9 mouse cellular contexts compared by ENCODE assay signal in the genomic region with DNA sequence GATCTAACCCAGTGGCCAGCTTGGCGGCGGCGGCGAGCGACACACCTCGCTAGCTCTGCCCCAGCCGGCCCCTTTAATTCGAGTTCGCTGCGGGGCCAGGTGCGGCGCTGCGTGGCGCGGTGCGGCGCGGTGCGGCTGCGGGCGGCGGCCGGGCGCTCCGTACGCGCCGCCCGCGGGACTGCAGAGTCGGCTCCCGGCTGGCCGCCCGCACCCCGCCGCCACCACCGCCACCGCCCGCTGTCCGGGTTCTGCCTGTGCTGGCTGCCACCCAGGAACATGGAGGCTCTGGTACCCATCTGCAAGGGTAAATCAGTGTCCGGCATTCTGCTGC. TPM values are rescaled to one million over a fixed set of nuclear protein-coding genes. Genes with fewer than 3 reads are reported as not detected.
A peak's percentile ranks its signal among the peaks of the same experiment; 100 is the strongest.
DNase-seq lines count a peak whose midpoint lies in the region; ATAC-seq and TF ChIP-seq lines count a peak whose summit lies in the region.
"Had no signal": no experiment of that assay in that cellular context is flagged by ENCODE, and none has a peak within 500 bp of the region (broad histone marks: within the 10 kb centered on the region; RNA-seq: fewer than 3 reads in every experiment).

No protein-coding gene starts in this region.

- no peak for TF ChIP-seq POLR2A in CH12.LX (IDR thresholded peaks at IDR 0.05; ENCODE audit: low read depth, low read length)

- H3K9me3 ChIP-seq in heart, embryonic 12.5 days (replicated peaks): no peaks in the 10 kb centered on the region
- peaks cover 3% of the 10 kb centered on the region for H3K9me3 ChIP-seq in CH12.LX (replicated peaks; ENCODE audit: low read length)
- no peaks in the 10 kb centered on the region for H3K9me3 ChIP-seq in hindbrain, embryonic 10.5 days
- H3K9me3 ChIP-seq in liver, embryonic 12.5 days (replicated peaks): no peaks in the 10 kb centered on the region

- intact Hi-C loops in heart, postnatal 36 days (cut with DNase I): no loop called here

- no peaks in the 10 kb centered on the region for H3K79me2 ChIP-seq in CH12.LX (replicated peaks; ENCODE audit: control insufficient read depth, extremely low read depth, insufficient read depth, poor library complexity, severe bottlenecking)

- peak overlapping the region; percentile 99 for H3K4me2 ChIP-seq in heart, embryonic 12.5 days
- peak overlapping the region; percentile 27 for H3K4me2 ChIP-seq in CH12.LX (ENCODE audit: insufficient read depth, low read depth, poor library complexity, severe bottlenecking)
- peak overlapping the region; percentile 50 for H3K4me2 ChIP-seq in liver, embryonic 12.5 days

- dilution Hi-C loops in CH12.LX (cut with MboI; ENCODE audit: extremely low pct_ligation_motif_present, extremely low pct_unique_long_range_greater_than_20kb, low sequenced_read_pairs): no loop called here

- TF ChIP-seq CTCF in CH12.LX (conservative IDR thresholded peaks at IDR 0.05 in 1 of 2, IDR thresholded peaks at IDR 0.05 in 1 of 2; ENCODE audit: low read depth in 2 of 2, low read length in 2 of 2): no peak

- ATAC-seq in heart, embryonic 12.5 days (ENCODE audit: insufficient number of reproducible peaks, low FRiP score): peak; percentile 26; the same call in 1 of the 2 replicates
- ATAC-seq in liver, embryonic 12.5 days: no peak

- peak overlapping the region; percentile 63 for H3K4me3 ChIP-seq in heart, embryonic 12.5 days
- no peak overlapping the region for H3K4me3 ChIP-seq in CH12.LX (replicated peaks in 1 of 3; ENCODE audit: low read depth in 2 of 3, low read length in 2 of 3, poor library complexity in 1 of 3)
- peak overlapping the region; percentile 61 for H3K4me3 ChIP-seq in hindbrain, embryonic 10.5 days
- peak overlapping the region; percentile 37 for H3K4me3 ChIP-seq in liver, embryonic 12.5 days

- in situ Hi-C loops in CH12.LX (cut with MboI; ENCODE audit: low pct_ligation_motif_present, low pct_unique_long_range_greater_than_20kb, low sequenced_read_pairs): no loop called here

- H3K36me3 ChIP-seq in heart, embryonic 12.5 days: no peaks in the 10 kb centered on the region
- no peaks in the 10 kb centered on the region for H3K36me3 ChIP-seq in CH12.LX (replicated peaks in 1 of 2; ENCODE audit: control insufficient read depth in 1 of 2, insufficient read depth in 1 of 2, low read length in 1 of 2)
- H3K36me3 ChIP-seq in hindbrain, embryonic 10.5 days: no peaks in the 10 kb centered on the region
- H3K36me3 ChIP-seq in liver, embryonic 12.5 days: no peaks in the 10 kb centered on the region

- no peak for TF ChIP-seq RAD21 in CH12.LX (IDR thresholded peaks at IDR 0.05; ENCODE audit: low read depth, low read length)

- peaks cover 91% of the 10 kb centered on the region for H3K27me3 ChIP-seq in heart, embryonic 12.5 days (replicated peaks)
- no peaks in the 10 kb centered on the region for H3K27me3 ChIP-seq in CH12.LX (replicated peaks)
- H3K27me3 ChIP-seq in hindbrain, embryonic 10.5 days (ENCODE audit: insufficient read depth, poor library complexity, severe bottlenecking): peaks cover 54% of the 10 kb centered on the region
- H3K27me3 ChIP-seq in liver, embryonic 12.5 days (replicated peaks): peaks cover 72% of the 10 kb centered on the region

- TF ChIP-seq EP300 in CH12.LX (IDR thresholded peaks at IDR 0.05; ENCODE audit: low read length): no peak

- no peak overlapping the region for H3K27ac ChIP-seq in heart, embryonic 12.5 days (ENCODE audit: poor library complexity, severe bottlenecking)
- no peak overlapping the region for H3K27ac ChIP-seq in CH12.LX (ENCODE audit: insufficient read depth, low read depth)
- peak overlapping the region; percentile 56 for H3K27ac ChIP-seq in hindbrain, embryonic 10.5 days
- no peak overlapping the region for H3K27ac ChIP-seq in liver, embryonic 12.5 days

- H3K4me1 ChIP-seq in heart, embryonic 12.5 days (replicated peaks): peaks cover 17% of the 10 kb centered on the region
- peaks cover 6 to 29% of the 10 kb centered on the region in 2 experiments for H3K4me1 ChIP-seq in CH12.LX (ENCODE audit: control insufficient read depth in 1 of 2, insufficient read depth in 2 of 2)
- peaks cover 25% of the 10 kb centered on the region for H3K4me1 ChIP-seq in hindbrain, embryonic 10.5 days (replicated peaks)
- H3K4me1 ChIP-seq in liver, embryonic 12.5 days: peaks cover 7% of the 10 kb centered on the region; the same call in 1 of the 2 replicates

- DNase-seq in heart, postnatal 36 days: no peak
- DNase-seq in CH12.LX (ENCODE audit: extremely low read depth) (no peak), MN1 (ENCODE audit: low spot score) (no peak)
- peak; percentile 89 for DNase-seq in cerebellum, adult 9-11 months
- DNase-seq in hindbrain, embryonic 10.5 days (ENCODE audit: low spot score): no peak
- no peak for DNase-seq in c-Kit-positive CD71-positive TER-119-positive erythroid progenitor cells, embryonic 14.5 days (ENCODE audit: low spot score)

- WGBS in heart, embryonic 12.5 days: 1% methylated on average over 24 of the region's 41 CpGs
- WGBS in hindbrain, embryonic 10.5 days: under 1% methylated on average over 41 of the region's 41 CpGs
- WGBS in liver, embryonic 12.5 days (ENCODE audit: insufficient replicate concordance): 5% methylated on average over 20 of the region's 41 CpGs

- peak overlapping the region; percentile 62 for H3K9ac ChIP-seq in heart, embryonic 12.5 days
- no peak overlapping the region for H3K9ac ChIP-seq in CH12.LX (ENCODE audit: insufficient read depth, low read depth)
- H3K9ac ChIP-seq in liver, embryonic 12.5 days: no peak overlapping the region

TF ChIP-seq in CH12.LX, 34 proteins besides CTCF, POLR2A, EP300 and RAD21:
- TF ChIP-seq E2F4 (IDR thresholded peaks at IDR 0.05; ENCODE audit: insufficient replicate concordance, low read depth, low read length) (no peak), ELF1 (IDR thresholded peaks at IDR 0.05; ENCODE audit: low read depth, low read length) (no peak), ZC3H11A (IDR thresholded peaks at IDR 0.05; ENCODE audit: low read depth, low read length) (no peak), USF2 (conservative IDR thresholded peaks at IDR 0.05; ENCODE audit: low read depth, low read length) (no peak), MAZ (IDR thresholded peaks at IDR 0.05; ENCODE audit: low read depth, low read length) (no peak), SIN3A (IDR thresholded peaks at IDR 0.05; ENCODE audit: low read length) (no peak), NELFE (IDR thresholded peaks at IDR 0.05; ENCODE audit: low read depth, low read length) (no peak), USF1 (IDR thresholded peaks at IDR 0.05; ENCODE audit: low read depth, low read length) (no peak), RCOR1 (conservative IDR thresholded peaks at IDR 0.05; ENCODE audit: low read depth, low read length) (no peak), IRF4 (IDR thresholded peaks at IDR 0.05; ENCODE audit: low read depth, low read length) (no peak), POLR2AphosphoS2 (IDR thresholded peaks at IDR 0.05; ENCODE audit: low read depth, low read length) (no peak), MEF2A (IDR thresholded peaks at IDR 0.05; ENCODE audit: borderline replicate concordance, low read depth, low read length) (no peak), ZKSCAN1 (IDR thresholded peaks at IDR 0.05; ENCODE audit: borderline replicate concordance, low read depth, low read length) (no peak), HCFC1 (IDR thresholded peaks at IDR 0.05; ENCODE audit: low read depth, low read length) (no peak), ETS1 (conservative IDR thresholded peaks at IDR 0.05; ENCODE audit: low read depth, low read length) (no peak)

RNA-seq across cellular contexts. Expression of a gene that starts 0.5 kb away (rescaled TPM):
- 0.03 TPM in 1 of 2 replicates, not detected in the other for polyA plus RNA-seq in heart, embryonic 12.5 days (2016; fragmentation: Nextera tagmentation; extraction: Ambion mirVana)
- 1 to 10 TPM; 1.6 to 1.8 TPM for total RNA-seq in heart, postnatal 36 days (2021)
- total RNA-seq in CH12.LX (2012; rRNA removed) (not detected in 2 replicates), CH12.LX (2014; rRNA removed) (not detected in 2 replicates)
- not detected in 2 replicates for polyA plus RNA-seq in CH12.LX (2012; ENCODE audit: insufficient read length, low read depth)
- 0.07 and 0.09 TPM in 2 replicates for polyA plus RNA-seq in hindbrain, embryonic 10.5 days (2016; fragmentation: Nextera tagmentation; extraction: Ambion mirVana)
- 0.05 TPM in 1 of 2 replicates, not detected in the other for polyA plus RNA-seq in liver, embryonic 12.5 days (2016; fragmentation: Nextera tagmentation; extraction: Ambion mirVana)
- total RNA-seq: MEL had no signal

Comparison
In these comparisons a context has a peak if more than half of its experiments do, and no peak if none do; other contexts are left out.
1. H3K4me2 ChIP-seq: peak in every context shown above with its lines; median percentile 99 in heart, embryonic 12.5 days; 50 in liver, embryonic 12.5 days; 27 in CH12.LX.
2. H3K4me3 ChIP-seq: peak in heart, embryonic 12.5 days (single experiment), hindbrain, embryonic 10.5 days (single experiment) and liver, embryonic 12.5 days (single experiment); none in CH12.LX (0 of 3).